Mouse (Mus musculus) brain, embryonic 14.5 days (tissue): ENCODE data around the gene Adcy7.

Source experiments
- CTCF ChIP-seq: fragments of 200-500 bp; IDR thresholded peaks from 2 replicates; pipeline ENCODE4 v1.5.1; 2012; ENCODE audit warnings: inconsistent platforms, mild to moderate bottlenecking, moderate library complexity, borderline replicate concordance; ENCODE audit not compliant: insufficient read depth, insufficient read length; ENCODE audit errors: extremely low read depth
- POLR2A ChIP-seq: fragments of 200-500 bp; IDR thresholded peaks from 2 replicates; pipeline ENCODE4 v1.6.1; 2012; ENCODE audit warnings: mild to moderate bottlenecking, inconsistent platforms, borderline replicate concordance; ENCODE audit not compliant: poor library complexity, insufficient read depth, insufficient read length, severe bottlenecking; ENCODE audit errors: extremely low read depth

- no peak for TF ChIP-seq CTCF
- TF ChIP-seq POLR2A, result no peak
Observed at GRCm38 (mm10) chr8:88325251-88325650, 53.0 kb downstream of the Adcy7 start.
